Mouse (Mus musculus) erythroblast, adult 5-6 weeks (primary cell): ENCODE results near the gene Slc27a1. TPM values are rescaled to one million over a fixed set of nuclear protein-coding genes. Genes with fewer than 3 reads are reported as not detected.

ENCODE experiments used
- ATAC-seq: replicated peaks from 2 replicates; pipeline ENCODE4 v1.8.0; 2016; ENCODE audit warnings: moderate number of reproducible peaks, mild to moderate bottlenecking, moderate TSS enrichment, inconsistent platforms; ENCODE audit not compliant: poor library complexity, low FRiP score, severe bottlenecking
- total RNA-seq, 2 experiments: library from RNA; stranded (forward) in 1 of 2; stranded (reverse) in 1 of 2; fragments of 150-400 nt in 1 of 2; fragments of 200-764, 138-1000 nt in 1 of 2; gene quantifications; 2 replicates each; pipeline versions ENCODE4 v1.2.3 to v1.2.4; 2015 to 2017; ENCODE audit warnings: low replicate concordance in 2 of 2

Gene Slc27a1
- total RNA-seq, 2 experiments from 2014 or later, result 0.51 to 1.2 TPM

DNA sequence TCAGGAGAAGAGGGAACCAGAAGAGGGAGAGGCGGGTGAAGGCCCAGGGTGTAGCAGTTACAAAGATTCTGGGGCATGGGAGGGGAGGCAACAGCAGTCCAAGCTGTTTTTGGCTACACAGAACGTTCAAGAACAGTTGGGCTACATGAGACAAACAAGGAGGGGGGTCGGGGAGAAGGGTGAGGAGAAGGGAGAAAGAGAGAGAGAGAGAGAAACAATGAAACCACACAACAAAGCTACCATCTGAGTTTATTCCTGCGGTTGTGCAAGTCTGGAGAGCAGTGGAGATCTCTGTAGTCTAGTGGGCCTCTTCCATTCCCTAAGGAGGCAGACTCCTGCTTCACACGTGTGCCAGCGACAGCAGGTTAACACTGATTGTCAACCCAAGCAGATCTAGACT, 14.7 kb upstream of the Slc27a1 start:
- no peak for ATAC-seq

GRCm38 (mm10) chr8:71554644-71555043, 14.0 kb upstream of the Slc27a1 start:
- no peak for ATAC-seq

DNA sequence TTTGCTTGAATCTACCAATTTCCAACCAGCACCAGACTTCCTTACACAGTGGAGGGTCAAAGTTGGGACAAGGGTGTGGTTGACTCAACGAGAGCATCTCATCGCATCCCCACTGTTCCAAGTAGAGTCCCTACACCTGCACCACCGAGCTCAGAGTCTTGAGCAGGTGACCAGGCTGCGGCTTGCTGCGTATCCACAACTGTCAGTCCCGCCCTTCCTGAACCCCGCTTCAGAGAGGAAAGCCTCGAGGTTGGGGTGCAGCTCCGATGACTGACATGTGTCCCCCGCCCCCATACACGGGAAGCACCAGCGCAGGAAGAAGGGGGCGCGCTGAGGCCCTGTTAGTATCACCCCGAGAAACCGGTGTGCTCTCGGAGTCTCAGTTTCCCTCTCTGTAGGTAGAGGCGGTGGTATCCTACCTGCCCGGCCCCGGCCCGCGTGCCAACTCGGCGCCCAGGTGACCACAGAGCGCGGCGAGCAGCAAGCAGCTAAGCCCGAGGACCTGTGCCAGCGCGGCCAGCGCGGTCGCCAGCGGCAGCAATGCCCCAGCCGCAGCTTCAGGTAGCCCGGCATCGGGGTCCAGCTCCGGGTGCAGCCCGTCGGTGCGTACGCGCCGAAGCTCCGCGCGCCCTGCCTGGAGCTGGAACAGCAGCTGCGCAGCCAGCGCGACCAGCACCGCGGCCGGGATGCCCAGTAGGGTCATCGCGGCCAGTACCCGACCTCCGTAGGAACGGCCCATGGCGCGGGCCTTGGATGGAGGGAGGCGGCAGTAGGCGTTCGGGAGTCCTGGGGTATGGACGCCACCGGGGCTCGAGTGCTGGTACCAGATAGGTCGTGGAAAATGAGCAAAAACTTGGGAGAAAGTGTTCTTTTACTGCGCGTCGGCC, 10.4 kb upstream of the Slc27a1 start, which contains the start of gene Tmem221:
Gene Tmem221 (minus strand): TSS at position 801 of the 887 bp plus-strand sequence.
- no peak for ATAC-seq

- peak; percentile 49; the same call in 1 of the 2 replicates for ATAC-seq
Measured at GRCm38 (mm10) chr8:71558958-71559690, 9.6 kb upstream of the Slc27a1 start.

DNA sequence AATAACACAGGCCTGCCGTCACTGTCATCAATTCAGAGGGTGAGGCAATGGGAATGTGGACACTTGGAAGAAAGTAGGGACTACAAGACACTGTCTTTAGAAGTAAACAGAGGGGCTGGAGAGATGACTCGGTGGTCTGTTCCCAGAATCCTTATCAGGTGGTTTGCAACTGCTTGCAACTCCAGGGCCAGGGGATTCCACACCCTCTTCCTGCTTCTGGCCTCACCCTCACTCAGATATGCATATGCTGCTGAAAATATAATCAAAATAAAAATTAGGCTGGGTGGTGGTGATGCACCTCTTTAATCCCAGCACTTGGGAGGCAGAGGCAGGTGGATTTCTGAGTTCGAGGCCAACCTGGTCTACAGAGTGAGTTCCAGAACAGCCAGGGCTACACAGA, 8.6 kb upstream of the Slc27a1 start:
- ATAC-seq, result no peak

DNA sequence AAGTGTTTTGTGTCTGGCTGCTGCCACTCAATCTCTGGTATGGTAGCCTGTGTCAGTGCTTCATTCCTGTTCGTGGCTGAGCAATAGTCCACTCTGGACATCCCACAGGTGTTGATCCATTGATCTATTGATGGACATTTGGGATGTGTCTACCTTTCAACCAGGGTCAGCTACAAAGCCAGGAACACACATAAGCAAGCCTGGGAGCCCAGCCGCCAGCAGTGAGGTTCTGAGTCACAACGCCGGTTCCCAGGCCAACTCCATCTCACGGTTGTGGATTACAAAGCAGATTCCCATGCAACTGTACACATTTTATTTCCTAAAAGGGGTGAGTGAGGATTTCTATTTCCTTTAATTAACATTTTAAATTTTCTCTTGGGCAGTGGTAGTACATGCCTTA, 7.9 kb upstream of the Slc27a1 start:
- ATAC-seq, result no peak

GRCm38 (mm10) chr8:71561401-71561800, 7.3 kb upstream of the Slc27a1 start:
- no peak for ATAC-seq

DNA sequence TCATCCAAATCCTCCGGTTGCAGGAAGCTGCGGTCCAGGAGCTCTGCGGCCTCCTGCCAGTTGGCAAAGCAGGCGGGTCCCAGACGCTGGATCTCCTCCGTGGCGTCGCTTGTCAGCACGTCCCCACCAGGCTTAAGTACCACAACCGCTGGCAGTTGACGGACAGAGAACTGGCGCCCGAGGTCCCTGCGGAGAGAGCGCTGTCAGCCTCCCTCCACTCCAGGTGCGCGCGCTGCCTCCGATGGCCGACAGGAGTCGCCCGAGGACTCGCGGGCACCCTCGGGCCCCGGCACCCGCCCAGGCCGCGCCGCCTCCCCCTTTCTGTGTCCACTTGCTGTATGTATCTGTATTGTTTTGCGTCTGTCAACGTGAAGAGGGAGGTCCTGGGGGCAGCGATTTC, 5.9 kb upstream of the Slc27a1 start:
- ATAC-seq, result peak; percentile 76

DNA sequence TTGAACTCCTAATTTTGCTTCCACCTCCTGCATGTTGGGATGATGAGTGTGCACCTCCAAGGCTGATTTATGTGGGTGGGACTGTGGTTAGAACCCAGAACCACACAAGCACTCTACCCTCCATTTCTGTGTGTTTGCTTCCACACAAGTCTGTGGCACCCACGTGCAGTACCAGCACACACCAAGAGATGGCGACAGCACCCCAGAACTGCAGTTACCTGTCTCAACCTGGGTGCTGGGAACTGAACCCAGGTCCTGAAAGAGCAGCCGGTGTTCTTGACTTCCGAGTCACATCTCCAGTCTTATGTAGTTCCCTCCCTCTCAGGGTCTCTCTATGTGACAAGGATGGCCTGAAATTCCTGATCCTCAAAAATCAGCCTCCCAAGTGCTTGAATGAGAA, 4.7 kb upstream of the Slc27a1 start:
- no peak for ATAC-seq

DNA sequence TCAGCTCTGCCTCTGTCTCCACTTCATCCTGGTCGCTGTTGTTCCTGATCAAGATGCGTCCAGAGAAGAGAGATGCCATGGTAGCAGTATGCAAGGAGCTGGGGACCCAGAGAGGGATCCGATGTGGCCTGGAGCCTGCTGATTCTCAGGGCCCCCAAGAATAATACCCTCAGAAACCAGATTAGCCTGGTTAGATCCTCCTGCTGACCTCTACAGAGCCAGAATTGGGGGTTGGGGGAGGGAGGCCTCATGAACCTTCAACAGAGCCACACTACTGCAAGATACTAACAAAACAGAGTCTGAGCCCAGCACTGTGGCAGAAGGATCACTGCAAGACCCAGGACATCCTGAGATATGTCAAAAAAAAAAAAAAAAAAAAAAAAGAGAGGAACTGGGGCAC, 2.2 kb upstream of the Slc27a1 start, which contains the start of gene Nxnl1:
Gene Nxnl1 (minus strand): TSS at position 101 of the 400 bp plus-strand sequence.
- no peak for ATAC-seq

DNA sequence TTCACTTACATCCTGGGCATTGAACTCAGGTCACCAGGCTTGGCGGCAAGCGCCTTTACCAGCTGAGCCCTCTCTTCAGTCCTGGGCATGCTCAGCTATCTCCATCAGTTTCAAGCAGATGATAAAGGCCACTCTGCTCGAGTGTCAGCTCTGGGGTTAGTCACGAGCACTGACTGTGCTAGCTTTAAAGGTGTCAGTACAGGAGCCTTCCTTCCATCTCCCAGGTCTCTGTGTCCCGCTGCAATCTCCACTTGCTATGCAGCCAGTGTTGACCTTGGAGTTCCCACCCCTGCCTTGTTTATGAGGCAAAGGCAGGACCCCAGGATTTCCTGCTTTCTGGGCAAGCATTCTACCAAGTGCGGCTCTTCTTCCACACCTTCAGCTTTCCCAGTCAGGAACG, 1.1 kb upstream of the Slc27a1 start:
- ATAC-seq, result no peak

DNA sequence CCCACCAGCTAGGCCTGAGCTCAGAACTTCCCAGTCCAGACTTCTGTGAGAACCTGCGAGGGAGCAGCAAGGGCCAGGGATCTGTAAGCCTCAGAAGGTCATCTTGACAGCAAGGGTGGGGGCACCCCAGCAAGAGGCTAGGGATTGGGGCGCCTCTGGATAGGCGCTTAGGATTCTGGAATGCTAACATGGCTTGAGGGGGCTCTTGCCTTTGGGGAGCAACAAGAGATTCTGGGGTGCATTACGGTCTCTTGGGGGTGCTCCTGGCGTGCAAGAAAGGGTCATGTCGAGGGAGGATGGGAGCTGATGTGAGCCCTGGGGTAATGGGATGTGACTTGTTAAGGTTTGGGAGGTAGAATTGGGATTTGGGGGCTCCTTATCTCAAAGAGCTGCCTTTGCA, 259 bp downstream of the Slc27a1 start:
- no peak for ATAC-seq

DNA sequence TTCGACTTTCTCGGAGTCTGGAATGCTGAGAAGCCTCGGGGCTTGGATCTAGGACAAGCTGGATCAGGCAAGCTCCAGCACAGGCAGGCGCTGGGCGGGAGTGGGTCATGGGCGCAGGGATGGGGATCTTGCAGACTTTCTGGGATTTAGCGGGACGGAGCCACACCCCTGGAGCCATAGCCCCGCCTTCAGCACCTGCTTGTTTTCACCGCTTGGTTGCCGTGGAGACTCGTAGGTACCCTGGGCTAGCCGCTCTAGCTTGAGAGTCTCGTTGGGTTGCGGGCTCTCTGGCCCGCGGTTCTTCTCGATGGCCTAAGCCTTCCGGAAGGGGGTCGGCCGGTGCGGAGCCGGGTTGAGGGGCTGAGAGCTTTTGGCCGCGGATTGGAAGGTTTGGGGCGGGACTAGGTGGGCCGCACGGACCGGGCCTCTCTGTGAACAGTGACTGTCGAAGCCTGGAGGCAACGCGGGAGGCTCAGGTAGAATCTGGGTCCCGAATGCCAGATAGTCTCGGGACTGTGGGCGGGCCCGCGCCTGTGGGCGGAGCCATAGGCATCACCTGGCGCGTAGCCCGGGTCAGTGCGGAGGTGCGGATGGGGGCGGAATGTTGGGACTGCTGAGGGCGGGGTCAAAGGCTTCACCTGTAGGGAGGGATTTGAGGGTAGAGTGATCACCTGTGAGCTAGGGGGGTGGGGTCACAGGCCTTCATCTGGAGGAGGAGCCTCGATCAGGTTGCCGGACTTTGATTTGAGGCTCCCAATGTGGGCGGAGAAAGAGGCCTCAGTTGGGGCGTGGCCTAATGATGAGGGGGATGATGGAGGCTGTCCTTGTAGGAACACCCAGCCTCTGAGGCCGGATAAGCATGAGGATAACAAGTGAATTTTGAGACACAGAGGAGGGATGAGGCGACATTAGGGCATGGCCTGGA, 946 bp downstream of the Slc27a1 start:
- peak; percentile 58; the same call in 1 of the 2 replicates for ATAC-seq

GRCm38 (mm10) chr8:71570291-71570954, 1.7 kb downstream of the Slc27a1 start:
- ATAC-seq, result peak; percentile 56

DNA sequence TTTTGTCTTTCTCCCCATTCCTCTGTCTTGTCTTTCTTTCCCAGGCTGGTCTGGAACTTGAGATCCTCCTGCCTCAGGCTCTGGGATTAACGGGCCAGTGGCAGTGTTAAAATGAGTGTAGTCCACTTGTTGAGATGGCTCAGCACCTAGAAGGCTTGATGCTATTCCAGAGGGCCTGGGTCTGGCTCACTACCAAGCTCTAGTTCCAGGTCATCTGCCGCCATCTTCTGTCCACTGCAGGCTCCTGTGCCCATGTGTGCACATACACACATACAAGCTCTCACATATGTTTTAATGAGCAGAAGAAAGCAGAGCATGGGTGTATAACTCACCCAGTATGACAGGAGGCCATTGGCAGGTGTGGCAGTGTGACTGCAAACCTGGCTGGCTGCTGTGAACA, 3.4 kb downstream of the Slc27a1 start:
- no peak for ATAC-seq

GRCm38 (mm10) chr8:71572847-71573633, 4.4 kb downstream of the Slc27a1 start:
- ATAC-seq, result no peak

DNA sequence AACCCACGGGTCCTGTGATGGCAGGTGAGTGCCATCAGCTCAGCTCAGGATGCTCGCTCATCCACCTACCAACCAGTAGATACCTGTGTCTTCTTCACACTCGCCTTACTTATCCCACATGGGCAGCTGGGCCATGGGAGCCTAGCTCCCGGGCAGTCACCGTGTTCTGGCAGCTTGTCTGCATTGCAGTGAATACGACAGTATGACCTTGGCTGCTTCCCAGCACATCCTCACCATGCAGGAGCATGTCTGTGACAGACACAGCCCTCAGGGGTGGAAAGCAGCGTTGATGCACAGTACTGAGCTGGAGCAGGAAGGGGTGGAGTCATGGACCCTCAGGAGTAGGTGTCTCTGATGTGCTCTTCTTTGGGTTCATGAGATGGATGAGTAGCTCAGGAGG, 5.7 kb downstream of the Slc27a1 start:
- no peak for ATAC-seq

GRCm38 (mm10) chr8:71575020-71575419, 6.3 kb downstream of the Slc27a1 start:
- ATAC-seq, result no peak
